Mouse (Mus musculus) c-Kit-positive CD71-positive TER-119-positive erythroid progenitor cells, embryonic 14.5 days (primary cell): ENCODE results near the gene Ice2.

Experiments
- DNase-seq: peaks from one replicate; pipeline ENCODE4 v3.0.0-alpha.2; 2013; ENCODE audit warnings: low spot score

The Ice2 gene

GRCm38 (mm10) chr9:69404671-69405070, 7.0 kb downstream of the Ice2 start:
- no peak for DNase-seq

- DNase-seq: no peak
These were observed 21.8 kb downstream of the Ice2 start for GRCm38 (mm10) chr9:69419476-69419875.

GRCm38 (mm10) chr9:69430531-69430930, 32.8 kb downstream of the Ice2 start:
- no peak for DNase-seq

- DNase-seq: no peak
These were observed 34.3 kb downstream of the Ice2 start for GRCm38 (mm10) chr9:69431863-69432555.

- DNase-seq: no peak
These were observed 37.5 kb downstream of the Ice2 start for GRCm38 (mm10) chr9:69435194-69435593.

GRCm38 (mm10) chr9:69435662-69436061, 38.0 kb downstream of the Ice2 start:
- DNase-seq: no peak

GRCm38 (mm10) chr9:69439805-69440357, 42.2 kb downstream of the Ice2 start:
- no peak for DNase-seq

- DNase-seq: no peak
These were observed 44.8 kb downstream of the Ice2 start for GRCm38 (mm10) chr9:69442471-69443038.

GRCm38 (mm10) chr9:69443203-69443602, 45.5 kb downstream of the Ice2 start:
- DNase-seq: no peak

- DNase-seq: no peak
These were observed 51.1 kb downstream of the Ice2 start for GRCm38 (mm10) chr9:69448801-69449200.

GRCm38 (mm10) chr9:69450636-69451035, 52.9 kb downstream of the Ice2 start:
- DNase-seq: no peak

- no peak for DNase-seq
These were observed 54.4 kb downstream of the Ice2 start for GRCm38 (mm10) chr9:69451886-69452810.

- peak; percentile 34 for DNase-seq
These were observed 55.6 kb downstream of the Ice2 start, which contains the start of gene Anxa2 for GRCm38 (mm10) chr9:69453066-69453900. Gene Anxa2, plus strand, starts transcription at chr9:69453620.

GRCm38 (mm10) chr9:69453901-69454666, 56.4 kb downstream of the Ice2 start:
- DNase-seq: peak; percentile 20

- no peak for DNase-seq
These were observed 57.0 kb downstream of the Ice2 start for GRCm38 (mm10) chr9:69454691-69455090.

- DNase-seq: no peak
These were observed 57.7 kb downstream of the Ice2 start for GRCm38 (mm10) chr9:69455391-69455790.

- no peak for DNase-seq
These were observed 58.8 kb downstream of the Ice2 start for GRCm38 (mm10) chr9:69456406-69457075.

GRCm38 (mm10) chr9:69457143-69457542, 59.4 kb downstream of the Ice2 start:
- DNase-seq: no peak

- DNase-seq: no peak
These were observed 60.3 kb downstream of the Ice2 start for GRCm38 (mm10) chr9:69457747-69458625.
